Mouse (Mus musculus) sigmoid colon, adult 10 weeks (tissue): ENCODE data around the gene Samd14. TPM values are rescaled to one million over a fixed set of nuclear protein-coding genes. Genes with fewer than 3 reads are reported as not detected.

Experiments used
- polyA plus RNA-seq: library from polyadenylated mRNA; stranded (reverse); fragments of 350-450 nt; fragmentation: Illumina TruSeq; extraction: RNeasy Lipid Tissue Mini Kit (QIAGEN cat#74804); gene quantifications from one replicate; pipeline ENCODE4 v1.2.3, GENCODE M21; 2014; ENCODE audit warnings: low read depth, low replicate concordance

The Samd14 gene
- not detected for polyA plus RNA-seq

DNA sequence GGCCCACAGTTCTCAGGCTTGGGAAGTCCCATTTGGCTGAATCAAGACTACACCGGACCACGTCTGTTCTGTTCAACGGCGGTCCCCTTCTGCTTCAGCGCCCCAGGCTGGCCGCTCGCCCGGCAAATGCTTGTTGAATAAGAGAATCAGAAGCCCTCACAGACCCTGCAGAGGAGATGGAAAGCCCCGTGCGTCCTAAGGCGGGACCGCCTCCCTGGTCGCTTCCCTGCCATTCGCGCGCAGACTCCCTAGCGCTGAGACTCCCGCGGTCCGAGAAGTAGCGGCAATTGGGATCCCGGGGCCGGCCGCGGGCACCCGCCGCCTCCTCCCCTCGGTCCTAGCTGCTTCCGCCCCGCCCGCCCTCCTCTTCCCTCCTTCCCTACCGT, at the start of gene Samd14:
Samd14 (plus strand) TSS at position 251 of the 386 bp plus-strand sequence.

DNA sequence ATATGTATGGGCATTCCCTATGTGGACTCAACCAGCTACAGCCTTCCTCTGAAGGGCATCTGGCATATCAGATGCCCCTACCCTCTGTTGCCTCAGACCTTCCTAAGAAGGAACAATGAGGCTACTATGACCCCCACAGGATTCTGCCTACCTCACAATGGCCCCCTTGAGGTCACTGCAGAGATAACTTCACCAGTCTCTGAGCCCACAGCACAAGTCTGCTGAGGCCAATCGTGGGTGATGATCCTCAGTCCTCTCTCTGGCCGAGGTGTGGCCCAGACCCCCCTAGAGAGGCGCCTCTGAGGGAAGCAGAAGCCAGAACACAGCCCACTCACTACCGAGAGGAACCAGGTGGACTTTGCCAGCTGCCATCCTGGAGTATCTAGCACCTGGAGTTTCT, 42.3 kb upstream of the Samd14 start, which contains the start of gene Hils1:
Hils1 (plus strand) TSS at position 175 of the 400 bp plus-strand sequence.

DNA sequence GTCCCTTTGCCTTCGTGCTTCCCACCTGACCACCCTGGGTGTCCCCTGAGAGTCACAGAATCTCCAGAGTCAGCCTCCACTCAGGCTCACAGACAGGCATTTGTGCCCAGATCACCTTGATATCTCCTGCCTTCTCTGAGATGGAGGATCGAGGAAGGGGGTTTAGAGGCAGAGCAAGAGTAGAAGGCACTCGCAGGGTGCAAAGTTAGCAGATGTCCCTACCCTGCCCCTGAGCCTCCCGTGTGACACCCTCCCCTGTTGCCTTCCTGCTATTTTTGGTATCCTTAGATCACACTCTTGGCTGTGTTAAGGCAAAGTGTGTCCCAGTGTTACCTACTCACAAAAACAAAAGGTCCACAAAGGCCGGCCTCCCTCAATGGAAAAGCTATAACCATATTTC, 33.5 kb upstream of the Samd14 start, which contains the start of gene Sgca:
Sgca (minus strand) TSS at position 129 of the 400 bp plus-strand sequence.

GRCm38 (mm10) chr11:94990749-94991577, 18.7 kb upstream of the Samd14 start, which contains the start of gene Ppp1r9b:
Gene Ppp1r9b, plus strand, starts transcription at chr11:94991035.

GRCm38 (mm10) chr11:95041139-95041609, 31.5 kb downstream of the Samd14 start, which contains the start of gene Pdk2:
Gene Pdk2, minus strand, starts transcription at chr11:95041354.

Other genes with a start within 250 kb of the Samd14 start
- not detected for gene Tmem92, start 227.2 kb upstream of the Samd14 start, polyA plus RNA-seq
- gene Col1a1, start 73.7 kb upstream of the Samd14 start, polyA plus RNA-seq, result 29.1 TPM
- not detected for gene Hils1, start 42.3 kb upstream of the Samd14 start, polyA plus RNA-seq
- not detected for gene Sgca, start 33.6 kb upstream of the Samd14 start, polyA plus RNA-seq
- 10.5 TPM for gene Ppp1r9b, start 18.8 kb upstream of the Samd14 start, polyA plus RNA-seq
- 3.7 TPM for gene Pdk2, start 31.5 kb downstream of the Samd14 start, polyA plus RNA-seq
- 1.5 TPM for gene Itga3, start 66.9 kb downstream of the Samd14 start, polyA plus RNA-seq
- not detected for gene Dlx3, start 110.2 kb downstream of the Samd14 start, polyA plus RNA-seq
- not detected for gene Dlx4, start 136.4 kb downstream of the Samd14 start, polyA plus RNA-seq